Mouse (Mus musculus): Measurements from ENCODE around the gene Hectd4. TPM values are rescaled to one million over a fixed set of nuclear protein-coding genes. Genes with fewer than 3 reads are reported as not detected.
"Not testable (repeated sequence)": the region's sequence is repeated elsewhere in the genome, so short reads cannot be mapped to it uniquely, and the experiment has no call there.

Gene Hectd4
- polyA plus RNA-seq, 1 experiment from 2014 or later = 4.1 TPM

- 86% methylated on average over 4 of the region's 4 CpGs for whole genome bisulfite sequencing
- H3K27ac ChIP-seq = not testable (repeated sequence)
Measured at GRCm38 (mm10) chr5:121224020-121224419, 4.0 kb downstream of the Hectd4 start.

DNA sequence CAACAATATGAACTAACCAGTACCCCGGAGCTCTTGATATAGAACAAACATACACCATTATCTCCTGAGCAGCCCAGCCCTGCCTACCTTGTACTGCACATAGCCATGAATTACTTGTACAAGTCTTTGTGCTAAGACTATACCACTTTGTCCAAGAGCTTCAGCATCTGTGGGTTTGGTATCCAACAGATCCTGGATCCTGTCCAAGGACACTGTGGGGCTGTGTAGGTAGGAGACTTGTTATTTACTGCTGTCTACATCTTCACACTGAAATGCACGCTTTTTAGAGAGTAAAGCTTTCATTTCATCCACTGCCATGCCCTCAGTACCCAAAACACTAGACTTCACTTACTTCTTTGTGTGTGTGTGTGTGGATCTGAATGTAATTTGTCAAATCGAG is 4.8 kb downstream of the Hectd4 start:
- H3K4me3 ChIP-seq = no peak overlapping the region
- peaks cover 14% of the 10 kb centered on the region for H3K4me1 ChIP-seq
- H3K27me3 ChIP-seq = no peaks in the 10 kb centered on the region
- H3K9me3 ChIP-seq = no peaks in the 10 kb centered on the region
- no peaks in the 10 kb centered on the region for H3K36me3 ChIP-seq
- no peak overlapping the region for H3K4me2 ChIP-seq
- no peak overlapping the region for H3K9ac ChIP-seq
- H3K27ac ChIP-seq = no peak overlapping the region
- no peak for ATAC-seq (ENCODE audit: insufficient number of reproducible peaks, low FRiP score, low TSS enrichment, low read depth)
- 82% methylated on average over 3 of the region's 3 CpGs for WGBS

More at GRCm38 (mm10) chr5:121224020-121224419, 4.0 kb downstream of the Hectd4 start:
- ATAC-seq (ENCODE audit: insufficient number of reproducible peaks, low FRiP score, low TSS enrichment, low read depth); H3K27me3 ChIP-seq; H3K4me3 ChIP-seq; H3K9ac ChIP-seq; H3K36me3 ChIP-seq; H3K9me3 ChIP-seq; H3K4me2 ChIP-seq: not testable (repeated sequence)
- peaks cover 14% of the 10 kb centered on the region for H3K4me1 ChIP-seq

GRCm38 (mm10) chr5:121225854-121226253 is 5.8 kb downstream of the Hectd4 start:
- WGBS = 83% methylated on average over 2 of the region's 2 CpGs
- H3K27me3 ChIP-seq = no peaks in the 10 kb centered on the region
- no peak overlapping the region for H3K27ac ChIP-seq
- H3K36me3 ChIP-seq = no peaks in the 10 kb centered on the region
- H3K4me2 ChIP-seq = no peak overlapping the region
- no peak for ATAC-seq (ENCODE audit: insufficient number of reproducible peaks, low FRiP score, low TSS enrichment, low read depth)
- H3K9ac ChIP-seq = no peak overlapping the region
- H3K4me1 ChIP-seq = peaks cover 14% of the 10 kb centered on the region
- no peaks in the 10 kb centered on the region for H3K9me3 ChIP-seq
- H3K4me3 ChIP-seq = no peak overlapping the region

- no peak for ATAC-seq (ENCODE audit: insufficient number of reproducible peaks, low FRiP score, low TSS enrichment, low read depth)
- H3K4me1 ChIP-seq = peaks cover 10% of the 10 kb centered on the region; the same call in 1 of the 2 replicates
- H3K27ac ChIP-seq = no peak overlapping the region
- WGBS = 66% methylated on average over 3 of the region's 3 CpGs
- H3K4me3 ChIP-seq = no peak overlapping the region
- no peak overlapping the region for H3K9ac ChIP-seq
- no peaks in the 10 kb centered on the region for H3K27me3 ChIP-seq
- H3K36me3 ChIP-seq = no peaks in the 10 kb centered on the region
- no peak overlapping the region for H3K4me2 ChIP-seq
- no peaks in the 10 kb centered on the region for H3K9me3 ChIP-seq
Measured at GRCm38 (mm10) chr5:121226406-121226805, 6.4 kb downstream of the Hectd4 start.

DNA sequence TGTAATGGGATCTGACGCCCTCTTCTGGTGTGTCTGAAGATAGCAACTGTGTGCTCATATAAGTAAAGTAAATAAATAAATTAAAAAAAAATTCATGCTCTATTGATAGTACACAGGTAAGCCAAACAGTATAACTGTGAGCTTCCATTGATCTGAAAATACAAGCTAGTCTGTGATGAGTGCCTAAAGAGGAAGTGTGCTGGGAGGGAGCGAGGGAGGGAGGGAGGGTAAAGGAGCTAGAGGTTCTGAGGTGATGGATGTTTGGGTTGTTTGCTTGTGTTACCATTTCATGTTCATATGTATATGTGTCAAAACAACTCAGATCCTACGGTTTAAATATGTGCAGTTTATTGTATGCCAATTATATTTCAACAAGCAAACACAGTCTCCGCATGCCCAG is 6.8 kb downstream of the Hectd4 start:
- Histone ChIP-seq H3K27ac (no peak overlapping the region), H3K4me2 (no peak overlapping the region), H3K4me1 (0 out of 2 replicates have a peak, but pooled peaks cover 6% of the 10 kb centered on the region), H3K9ac (no peak overlapping the region), H3K9me3 (no peaks in the 10 kb centered on the region), H3K36me3 (no peaks in the 10 kb centered on the region), H3K27me3 (no peaks in the 10 kb centered on the region), H3K4me3 (no peak overlapping the region)
- 83% methylated on average over 4 of the region's 4 CpGs for WGBS
- no peak for ATAC-seq (ENCODE audit: insufficient number of reproducible peaks, low FRiP score, low TSS enrichment, low read depth)

GRCm38 (mm10) chr5:121227330-121227729 is 7.3 kb downstream of the Hectd4 start:
- H3K4me2 ChIP-seq; ATAC-seq (ENCODE audit: insufficient number of reproducible peaks, low FRiP score, low TSS enrichment, low read depth); H3K27ac ChIP-seq; H3K27me3 ChIP-seq; H3K4me1 ChIP-seq; H3K9ac ChIP-seq; H3K4me3 ChIP-seq; H3K9me3 ChIP-seq; H3K36me3 ChIP-seq: not testable (repeated sequence)
- WGBS = 90% methylated on average over 1 of the region's 1 CpGs

DNA sequence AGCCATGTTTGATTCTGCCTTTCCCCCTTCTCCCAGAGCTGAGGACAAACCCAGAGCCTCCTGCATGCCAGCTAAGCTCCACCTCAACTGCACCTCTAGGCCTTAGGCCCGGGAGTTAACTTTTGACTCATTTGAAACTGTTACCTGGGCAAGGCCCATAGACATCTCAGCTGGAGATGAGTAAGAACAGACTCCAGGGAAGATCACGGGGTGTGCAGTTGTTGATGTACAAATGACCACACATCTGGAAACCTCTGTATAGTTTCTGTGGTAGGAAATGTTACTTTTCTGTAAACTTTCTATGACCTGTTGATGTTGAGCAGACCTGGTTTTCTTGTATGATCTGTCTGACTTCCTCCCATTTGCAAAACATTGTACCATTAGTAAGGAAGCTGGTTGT is 9.2 kb downstream of the Hectd4 start:
- Histone ChIP-seq H3K4me1 (0 out of 2 replicates have a peak, but pooled peaks cover 6% of the 10 kb centered on the region), H3K9me3 (no peaks in the 10 kb centered on the region), H3K4me3 (no peak overlapping the region), H3K36me3 (no peaks in the 10 kb centered on the region), H3K27me3 (no peaks in the 10 kb centered on the region), H3K27ac (no peak overlapping the region), H3K4me2 (no peak overlapping the region), H3K9ac (no peak overlapping the region)
- WGBS = 83% methylated on average over 2 of the region's 2 CpGs
- ATAC-seq (ENCODE audit: insufficient number of reproducible peaks, low FRiP score, low TSS enrichment, low read depth) = no peak

- Histone ChIP-seq H3K4me3 (no peak overlapping the region), H3K4me2 (no peak overlapping the region), H3K9me3 (no peaks in the 10 kb centered on the region), H3K27me3 (no peaks in the 10 kb centered on the region), H3K4me1 (0 out of 2 replicates have a peak, but pooled peaks cover 4% of the 10 kb centered on the region), H3K9ac (no peak overlapping the region), H3K27ac (no peak overlapping the region), H3K36me3 (no peaks in the 10 kb centered on the region)
- ATAC-seq (ENCODE audit: insufficient number of reproducible peaks, low FRiP score, low TSS enrichment, low read depth) = no peak
- 90% methylated on average over 9 of the region's 9 CpGs for WGBS
Measured at GRCm38 (mm10) chr5:121230811-121231210, 10.8 kb downstream of the Hectd4 start.

DNA sequence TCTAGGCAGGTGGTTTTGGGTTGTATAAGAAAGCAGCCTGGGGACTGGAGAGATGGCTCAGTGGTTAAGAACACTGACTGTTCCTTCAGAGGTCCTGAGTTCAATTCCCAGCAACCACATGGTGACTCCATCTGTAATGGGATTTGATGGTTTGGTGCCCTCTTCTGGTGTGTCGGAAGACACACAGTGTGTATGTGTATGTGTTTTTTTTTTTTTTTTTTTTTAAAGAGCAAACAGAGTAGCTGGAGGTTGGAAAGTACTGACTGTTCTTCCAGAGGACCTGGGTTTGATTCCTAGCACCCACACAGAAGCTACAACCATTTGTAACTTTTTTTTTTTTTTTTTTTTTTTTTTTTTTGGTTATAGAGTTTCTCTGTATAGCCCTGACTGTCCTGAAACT is 12.8 kb downstream of the Hectd4 start:
- H3K27ac ChIP-seq = no peak overlapping the region
- H3K9me3 ChIP-seq = no peaks in the 10 kb centered on the region
- no peak overlapping the region for H3K4me3 ChIP-seq
- no peak overlapping the region for H3K9ac ChIP-seq
- 100% methylated on average over 1 of the region's 1 CpGs for WGBS
- no peak for ATAC-seq (ENCODE audit: insufficient number of reproducible peaks, low FRiP score, low TSS enrichment, low read depth)
- H3K36me3 ChIP-seq = no peaks in the 10 kb centered on the region
- H3K4me2 ChIP-seq = no peak overlapping the region
- no peaks in the 10 kb centered on the region for H3K4me1 ChIP-seq
- no peaks in the 10 kb centered on the region for H3K27me3 ChIP-seq

DNA sequence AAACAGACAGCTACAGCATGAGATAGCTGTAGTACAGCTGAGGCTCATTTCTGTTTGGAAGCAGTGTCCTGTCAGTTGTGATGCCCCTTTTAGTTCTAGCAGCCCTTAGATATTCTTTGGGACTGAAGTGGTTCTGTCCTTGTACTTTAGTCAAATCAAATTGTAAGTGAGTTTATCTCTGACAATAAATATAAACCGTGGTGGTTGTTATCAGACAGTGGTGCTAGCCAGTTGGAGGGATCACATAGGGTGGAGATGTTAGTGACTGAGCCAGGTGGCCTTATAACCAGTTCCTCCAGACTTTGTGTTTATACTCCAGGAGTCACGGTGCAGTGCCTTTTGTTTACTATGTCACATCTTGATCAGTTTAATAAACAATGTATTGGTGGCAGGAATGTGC is 13.7 kb downstream of the Hectd4 start:
- no peaks in the 10 kb centered on the region for H3K36me3 ChIP-seq
- no peak overlapping the region for H3K27ac ChIP-seq
- H3K9ac ChIP-seq = no peak overlapping the region
- H3K4me1 ChIP-seq = no peaks in the 10 kb centered on the region
- H3K4me3 ChIP-seq = no peak overlapping the region
- H3K4me2 ChIP-seq = no peak overlapping the region
- no peak for ATAC-seq (ENCODE audit: insufficient number of reproducible peaks, low FRiP score, low TSS enrichment, low read depth)
- H3K27me3 ChIP-seq = no peaks in the 10 kb centered on the region
- no peaks in the 10 kb centered on the region for H3K9me3 ChIP-seq
- WGBS = 85% methylated on average over 2 of the region's 2 CpGs

DNA sequence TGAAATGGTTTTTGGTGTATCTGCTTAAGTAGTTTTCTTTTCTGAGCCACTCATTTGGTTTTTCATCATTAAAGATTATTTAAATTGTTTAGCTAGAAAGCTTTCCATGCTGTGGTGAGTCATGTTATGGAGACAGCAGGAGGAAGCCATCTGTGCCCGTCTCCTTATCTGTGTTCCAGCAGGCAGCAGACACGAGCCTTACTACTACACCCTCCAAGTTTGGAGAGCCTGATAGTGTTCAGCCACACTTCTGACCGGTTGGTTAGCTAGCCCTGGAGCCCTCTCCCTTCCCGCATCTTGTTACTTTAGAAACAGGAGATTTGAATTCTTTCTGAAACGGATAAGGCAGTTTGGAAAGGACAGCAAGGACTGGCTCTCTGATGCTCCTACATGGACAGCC is 16.2 kb downstream of the Hectd4 start:
- Histone ChIP-seq H3K4me2 (no peak overlapping the region), H3K27me3 (no peaks in the 10 kb centered on the region), H3K27ac (no peak overlapping the region), H3K36me3 (no peaks in the 10 kb centered on the region), H3K9me3 (no peaks in the 10 kb centered on the region), H3K4me1 (no peaks in the 10 kb centered on the region), H3K9ac (no peak overlapping the region), H3K4me3 (no peak overlapping the region)
- no peak for ATAC-seq (ENCODE audit: insufficient number of reproducible peaks, low FRiP score, low TSS enrichment, low read depth)
- 74% methylated on average over 5 of the region's 5 CpGs for WGBS

- H3K9ac ChIP-seq = no peak overlapping the region
- H3K4me1 ChIP-seq = no peaks in the 10 kb centered on the region
- H3K27me3 ChIP-seq = no peaks in the 10 kb centered on the region
- ATAC-seq (ENCODE audit: insufficient number of reproducible peaks, low FRiP score, low TSS enrichment, low read depth) = no peak
- H3K4me2 ChIP-seq = no peak overlapping the region
- 69% methylated on average over 2 of the region's 2 CpGs for WGBS
- no peak overlapping the region for H3K27ac ChIP-seq
- H3K36me3 ChIP-seq = no peaks in the 10 kb centered on the region
- H3K9me3 ChIP-seq = no peaks in the 10 kb centered on the region
- H3K4me3 ChIP-seq = no peak overlapping the region
Measured at GRCm38 (mm10) chr5:121238208-121238607, 18.2 kb downstream of the Hectd4 start.

DNA sequence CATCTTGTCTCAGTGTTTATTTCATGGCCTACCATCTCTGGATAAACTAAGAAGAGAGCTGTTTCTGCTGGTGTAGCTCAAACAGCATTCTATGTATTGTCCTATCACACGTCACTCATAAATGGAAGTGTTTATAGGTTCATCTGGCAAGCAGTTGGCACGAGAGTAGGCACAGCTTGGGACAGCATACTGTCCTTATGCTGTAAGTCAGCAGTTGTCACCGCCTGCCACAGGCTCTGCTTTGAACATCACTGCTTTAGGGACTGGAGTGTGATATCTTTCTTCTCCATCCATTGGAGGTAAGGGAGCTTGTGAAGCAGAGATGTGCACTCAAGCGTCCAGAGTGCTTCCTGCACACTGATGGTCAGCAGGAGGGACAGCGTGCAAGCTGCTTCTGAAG is 19.8 kb downstream of the Hectd4 start:
- no peak for ATAC-seq (ENCODE audit: insufficient number of reproducible peaks, low FRiP score, low TSS enrichment, low read depth)
- Histone ChIP-seq H3K9ac (no peak overlapping the region), H3K27ac (no peak overlapping the region), H3K27me3 (no peaks in the 10 kb centered on the region), H3K4me2 (no peak overlapping the region), H3K4me3 (no peak overlapping the region), H3K36me3 (no peaks in the 10 kb centered on the region), H3K4me1 (no peaks in the 10 kb centered on the region), H3K9me3 (no peaks in the 10 kb centered on the region)
- 70% methylated on average over 5 of the region's 5 CpGs for WGBS
